Mouse (Mus musculus): Measurements from ENCODE around the gene Ahcyl2. TPM values are rescaled to one million over a fixed set of nuclear protein-coding genes. Genes with fewer than 3 reads are reported as not detected.

Ahcyl2 gene
- polyA plus RNA-seq, 1 experiment: 69.7 TPM

DNA sequence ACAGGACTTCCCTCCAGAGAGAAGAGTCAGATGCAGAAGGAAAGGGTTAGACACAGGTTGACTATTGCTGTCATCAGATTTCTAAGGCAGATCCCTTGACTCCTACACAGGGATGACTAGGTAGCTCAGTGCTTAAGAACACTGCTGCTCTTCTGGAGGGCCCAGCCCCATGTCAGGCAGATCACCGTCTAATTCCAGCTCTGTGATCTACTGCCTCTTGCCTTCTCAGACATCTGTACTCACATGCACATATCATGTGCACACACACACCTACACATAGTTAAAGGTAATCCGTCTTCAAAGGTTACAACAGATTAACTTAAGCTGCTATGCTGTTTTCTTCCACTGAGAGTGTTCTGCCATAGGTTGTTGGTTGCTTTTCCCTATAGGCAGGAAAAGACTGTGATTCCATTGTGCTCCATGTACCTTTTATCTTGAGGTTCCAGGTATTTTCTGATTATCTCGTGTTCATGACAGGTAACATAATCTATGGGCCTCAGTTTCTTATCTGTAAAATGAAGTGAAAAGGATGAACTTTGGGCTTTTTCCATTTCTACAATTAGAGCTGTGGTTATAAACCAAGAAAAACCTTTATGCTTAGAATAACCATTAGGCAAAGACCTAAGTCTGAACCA is 67.8 kb downstream of the Ahcyl2 start:
- 83% methylated on average over 3 of the region's 3 CpGs for WGBS
- Histone ChIP-seq H3K4me3 (replicated peaks; ENCODE audit: extremely low read depth, low read depth, low read length) (no peak overlapping the region), H3K4me1 (ENCODE audit: control insufficient read depth, insufficient read depth, low read length) (no peaks in the 10 kb centered on the region)
- no peak for DNase-seq
- TF ChIP-seq POLR2A (IDR thresholded peaks at IDR 0.05; ENCODE audit: borderline replicate concordance, extremely low read depth, low read depth, low read length) (no peak), CTCF (IDR thresholded peaks at IDR 0.05; ENCODE audit: insufficient read depth, low read length) (no peak)

DNA sequence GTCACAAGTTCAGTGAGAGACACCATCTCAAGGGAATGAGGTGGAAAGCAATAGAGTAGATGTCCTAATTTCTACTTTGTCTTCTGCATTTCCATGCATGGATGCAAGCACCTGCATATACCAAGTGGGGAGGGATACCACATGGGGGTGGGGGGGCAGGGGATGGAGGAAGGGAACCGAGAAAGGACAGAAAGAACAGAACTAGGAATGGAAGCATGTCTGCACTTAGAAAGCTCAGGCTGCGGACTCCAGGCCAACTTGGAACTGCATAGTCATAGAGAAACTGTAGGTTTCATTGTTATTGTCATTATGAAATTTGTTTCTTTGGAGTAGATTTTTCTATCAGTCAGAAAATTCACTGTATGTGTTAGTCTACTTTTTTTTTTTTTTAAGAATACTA is 69.8 kb downstream of the Ahcyl2 start:
- no peak for DNase-seq
- WGBS: 85% methylated on average over 2 of the region's 2 CpGs
- Histone ChIP-seq H3K4me1 (ENCODE audit: control insufficient read depth, insufficient read depth, low read length) (no peaks in the 10 kb centered on the region; the same call in 1 of the 2 replicates), H3K4me3 (replicated peaks; ENCODE audit: extremely low read depth, low read depth, low read length) (no peak overlapping the region)
- no peak for TF ChIP-seq CTCF (IDR thresholded peaks at IDR 0.05; ENCODE audit: insufficient read depth, low read length)
- TF ChIP-seq POLR2A (IDR thresholded peaks at IDR 0.05; ENCODE audit: borderline replicate concordance, extremely low read depth, low read depth, low read length): no peak

DNA sequence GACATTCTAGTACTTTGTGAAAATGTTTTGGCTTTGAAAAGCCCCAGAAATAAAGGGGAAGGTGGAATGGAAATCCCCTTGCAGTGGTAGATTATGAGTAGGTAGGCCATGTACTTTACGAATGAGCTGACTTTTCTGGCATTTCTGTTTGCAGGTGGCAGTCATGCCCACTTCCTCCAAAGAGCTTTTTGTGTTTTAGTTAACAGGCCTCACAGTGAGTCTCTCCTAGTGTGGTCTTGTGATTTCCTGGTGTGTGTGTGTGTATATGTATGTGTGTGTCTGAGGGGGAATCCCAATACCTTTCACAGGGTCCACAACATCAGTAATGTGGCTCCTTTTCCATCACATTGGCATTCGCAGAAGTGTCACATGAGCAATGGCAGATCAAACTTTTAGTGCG is 70.7 kb downstream of the Ahcyl2 start:
- no peak overlapping the region for H3K4me3 ChIP-seq (replicated peaks; ENCODE audit: extremely low read depth, low read depth, low read length)
- H3K4me1 ChIP-seq (ENCODE audit: control insufficient read depth, insufficient read depth, low read length): no peaks in the 10 kb centered on the region; the same call in 1 of the 2 replicates
- TF ChIP-seq CTCF (IDR thresholded peaks at IDR 0.05; ENCODE audit: insufficient read depth, low read length) (no peak), POLR2A (IDR thresholded peaks at IDR 0.05; ENCODE audit: borderline replicate concordance, extremely low read depth, low read depth, low read length) (no peak)
- DNase-seq: no peak
- WGBS: 79% methylated on average over 3 of the region's 3 CpGs

DNA sequence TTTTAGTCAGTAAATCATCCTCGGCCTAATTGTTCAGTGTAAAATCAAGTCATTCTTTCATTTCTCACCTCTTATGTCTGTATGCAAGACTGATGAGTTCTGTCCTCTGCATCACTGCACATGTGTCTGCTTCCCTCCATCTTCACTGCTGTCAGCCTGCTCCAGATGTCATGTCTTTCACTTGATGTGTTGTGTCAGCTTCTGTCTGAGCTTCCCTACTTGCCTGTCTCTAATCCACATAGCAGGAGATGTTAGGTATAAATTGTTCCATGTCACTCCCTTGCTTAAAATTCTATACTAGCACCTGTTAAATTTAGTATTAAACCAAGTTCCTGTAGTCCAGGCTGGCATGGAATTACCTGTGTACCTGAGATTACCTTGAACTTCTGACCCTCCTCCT is 72.2 kb downstream of the Ahcyl2 start:
- H3K4me3 ChIP-seq (replicated peaks; ENCODE audit: extremely low read depth, low read depth, low read length): no peak overlapping the region
- WGBS: 89% methylated on average over 1 of the region's 1 CpGs
- TF ChIP-seq POLR2A (IDR thresholded peaks at IDR 0.05; ENCODE audit: borderline replicate concordance, extremely low read depth, low read depth, low read length) (no peak), CTCF (IDR thresholded peaks at IDR 0.05; ENCODE audit: insufficient read depth, low read length) (no peak)
- DNase-seq: no peak
- no peaks in the 10 kb centered on the region; the same call in 1 of the 2 replicates for H3K4me1 ChIP-seq (ENCODE audit: control insufficient read depth, insufficient read depth, low read length)

DNA sequence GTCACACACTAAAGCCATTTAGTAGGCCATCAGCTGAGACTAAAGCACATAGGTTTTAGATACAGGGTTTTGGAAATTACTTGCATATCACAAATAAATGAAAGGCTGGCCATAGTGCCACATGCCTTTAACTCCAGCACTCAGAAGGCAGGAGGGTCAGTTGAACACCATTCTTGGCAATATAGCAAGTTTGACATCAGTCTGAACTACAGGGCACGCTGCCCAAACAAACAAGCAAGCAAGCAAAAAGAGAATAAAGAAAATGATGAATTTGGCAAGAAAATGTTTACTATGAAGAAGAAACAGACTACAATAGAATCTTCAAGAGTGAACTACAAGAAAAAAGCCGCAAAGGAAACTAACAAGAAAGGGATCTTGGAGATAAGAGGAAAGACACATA is 73.7 kb downstream of the Ahcyl2 start:
- WGBS: 63% methylated on average over 2 of the region's 2 CpGs
- TF ChIP-seq POLR2A (IDR thresholded peaks at IDR 0.05; ENCODE audit: borderline replicate concordance, extremely low read depth, low read depth, low read length) (no peak), CTCF (IDR thresholded peaks at IDR 0.05; ENCODE audit: insufficient read depth, low read length) (no peak)

DNA sequence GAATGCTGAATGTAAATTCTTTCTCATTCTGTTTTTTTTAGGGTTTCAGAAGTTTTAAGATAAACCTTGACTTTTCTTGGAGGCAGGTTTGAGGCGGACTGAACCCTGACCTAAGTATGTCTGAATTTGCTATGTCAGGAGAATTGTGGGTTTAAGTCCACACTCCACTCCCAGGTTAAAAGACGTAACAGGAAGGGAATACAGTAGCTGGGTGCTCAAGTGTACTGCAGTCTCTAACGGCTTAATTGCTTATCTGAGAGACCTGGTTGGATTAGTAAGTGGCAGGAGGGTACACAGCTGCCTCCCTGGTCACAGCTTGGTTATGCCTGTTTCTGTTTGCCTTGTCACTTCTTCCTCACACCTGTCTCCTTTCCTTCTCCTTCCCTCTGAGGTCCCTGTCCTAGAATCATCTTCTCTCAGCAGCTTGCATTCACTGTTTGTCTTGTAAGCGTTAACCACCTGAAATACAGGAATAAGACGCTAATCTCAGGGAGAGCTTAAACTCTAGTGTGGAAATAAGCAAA is 79.9 kb downstream of the Ahcyl2 start:
- 70% methylated on average over 5 of the region's 5 CpGs for WGBS
- Histone ChIP-seq H3K4me1 (ENCODE audit: control insufficient read depth, insufficient read depth, low read length) (peaks cover 8% of the 10 kb centered on the region), H3K4me3 (replicated peaks; ENCODE audit: extremely low read depth, low read depth, low read length) (no peak overlapping the region)
- TF ChIP-seq POLR2A (IDR thresholded peaks at IDR 0.05; ENCODE audit: borderline replicate concordance, extremely low read depth, low read depth, low read length): no peak
- no peak for TF ChIP-seq CTCF (IDR thresholded peaks at IDR 0.05; ENCODE audit: insufficient read depth, low read length)
- DNase-seq: no peak

More for the DNA sequence above, 73.7 kb downstream of the Ahcyl2 start:
- Histone ChIP-seq H3K4me1 (ENCODE audit: control insufficient read depth, insufficient read depth, low read length) (no peaks in the 10 kb centered on the region; the same call in 1 of the 2 replicates), H3K4me3 (replicated peaks; ENCODE audit: extremely low read depth, low read depth, low read length) (no peak overlapping the region)
- DNase-seq: no peak

DNA sequence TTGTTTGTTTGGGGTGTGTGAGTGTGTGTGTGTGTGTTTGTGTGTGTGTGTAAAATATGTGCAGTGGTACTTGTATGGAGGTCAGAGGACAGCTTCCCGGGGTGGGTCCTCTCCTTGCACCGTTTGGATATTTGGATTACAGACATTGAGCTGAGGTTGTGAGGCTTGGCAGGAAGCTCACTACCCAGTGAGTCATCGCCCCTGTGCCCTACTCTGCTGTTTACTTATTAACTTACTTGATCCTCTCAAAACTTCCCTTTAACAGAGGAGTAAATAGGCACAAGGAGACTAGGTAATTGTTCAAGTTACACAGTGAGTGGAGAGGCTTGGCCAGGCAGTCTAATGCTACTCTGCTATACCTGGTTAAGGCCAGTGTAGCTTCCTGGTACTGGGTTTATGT is 81.0 kb downstream of the Ahcyl2 start:
- 8% methylated on average over 3 of the region's 3 CpGs for WGBS
- Histone ChIP-seq H3K4me3 (replicated peaks; ENCODE audit: extremely low read depth, low read depth, low read length) (no peak overlapping the region), H3K4me1 (ENCODE audit: control insufficient read depth, insufficient read depth, low read length) (peaks cover 10% of the 10 kb centered on the region)
- TF ChIP-seq CTCF (IDR thresholded peaks at IDR 0.05; ENCODE audit: insufficient read depth, low read length) (no peak), POLR2A (IDR thresholded peaks at IDR 0.05; ENCODE audit: borderline replicate concordance, extremely low read depth, low read depth, low read length) (no peak)
- no peak for DNase-seq

DNA sequence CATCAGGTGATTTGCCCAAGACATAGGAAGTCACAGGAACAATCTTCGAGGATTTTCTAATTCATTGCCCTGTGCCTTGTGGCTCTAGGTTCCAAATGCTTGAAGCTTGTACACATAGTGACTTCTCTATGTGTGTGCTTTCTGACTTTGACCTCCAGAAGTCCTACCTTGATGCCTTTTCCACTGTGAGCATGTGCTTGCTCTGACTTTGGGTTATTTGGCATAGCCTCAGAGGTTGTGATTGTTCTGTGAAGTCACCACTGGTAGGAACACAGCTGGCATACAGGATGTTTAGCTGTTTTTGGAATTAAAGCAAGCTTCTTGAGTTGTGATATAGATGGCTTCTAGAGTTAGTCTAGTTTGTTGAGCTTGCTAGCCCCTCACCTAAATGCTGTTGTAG is 82.3 kb downstream of the Ahcyl2 start:
- no peak for DNase-seq
- H3K4me1 ChIP-seq (ENCODE audit: control insufficient read depth, insufficient read depth, low read length): peaks cover 10% of the 10 kb centered on the region
- no peak overlapping the region for H3K4me3 ChIP-seq (replicated peaks; ENCODE audit: extremely low read depth, low read depth, low read length)
- TF ChIP-seq CTCF (IDR thresholded peaks at IDR 0.05; ENCODE audit: insufficient read depth, low read length) (no peak), POLR2A (IDR thresholded peaks at IDR 0.05; ENCODE audit: borderline replicate concordance, extremely low read depth, low read depth, low read length) (no peak)
- WGBS: 76% methylated on average over 1 of the region's 1 CpGs

DNA sequence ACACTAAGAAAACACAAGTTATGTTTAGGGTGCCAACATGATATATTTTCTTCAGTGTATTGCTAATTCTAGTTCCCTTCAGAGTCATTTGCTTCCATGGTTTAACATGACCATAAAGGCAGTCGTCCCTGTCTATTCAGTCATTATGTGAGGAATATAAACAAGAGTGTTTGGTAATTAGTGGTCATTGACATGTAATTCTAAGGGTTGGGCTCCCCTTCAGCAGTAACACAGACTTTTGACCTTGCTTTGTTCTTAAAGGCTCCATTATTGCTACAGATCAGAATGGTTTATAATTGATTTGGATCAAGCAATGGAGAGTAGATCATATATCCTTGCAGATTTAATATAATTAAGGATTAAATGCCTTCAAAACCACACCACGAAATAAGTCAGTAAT is 82.9 kb downstream of the Ahcyl2 start:
- WGBS: 70% methylated on average over 2 of the region's 2 CpGs
- no peak for DNase-seq
- TF ChIP-seq CTCF (IDR thresholded peaks at IDR 0.05; ENCODE audit: insufficient read depth, low read length) (no peak), POLR2A (IDR thresholded peaks at IDR 0.05; ENCODE audit: borderline replicate concordance, extremely low read depth, low read depth, low read length) (no peak)
- no peak overlapping the region for H3K4me3 ChIP-seq (replicated peaks; ENCODE audit: extremely low read depth, low read depth, low read length)
- H3K4me1 ChIP-seq (ENCODE audit: control insufficient read depth, insufficient read depth, low read length): peaks cover 10% of the 10 kb centered on the region

DNA sequence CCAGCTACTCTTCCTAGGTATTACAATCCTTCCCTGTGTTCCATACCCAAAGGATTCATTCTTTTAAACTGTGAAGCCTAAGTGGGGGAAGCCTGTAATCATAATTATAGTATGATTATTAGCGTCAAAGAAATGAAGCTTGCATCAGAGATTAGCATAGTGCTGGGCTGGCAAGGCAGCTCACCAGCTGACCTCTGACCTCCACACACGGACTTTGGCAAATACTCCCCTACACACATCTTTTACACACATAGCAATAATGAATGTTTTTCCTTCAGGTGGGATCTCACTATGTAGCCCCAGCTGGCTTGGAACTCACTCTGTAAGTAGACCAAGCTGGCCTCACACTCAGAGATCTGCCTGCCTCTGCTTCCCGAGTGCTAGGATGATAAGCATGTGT is 84.1 kb downstream of the Ahcyl2 start:
- no peak for DNase-seq
- peaks cover 10% of the 10 kb centered on the region for H3K4me1 ChIP-seq (ENCODE audit: control insufficient read depth, insufficient read depth, low read length)
- whole genome bisulfite sequencing: 77% methylated on average over 3 of the region's 3 CpGs
- TF ChIP-seq CTCF (IDR thresholded peaks at IDR 0.05; ENCODE audit: insufficient read depth, low read length) (no peak), POLR2A (IDR thresholded peaks at IDR 0.05; ENCODE audit: borderline replicate concordance, extremely low read depth, low read depth, low read length) (no peak)
- H3K4me3 ChIP-seq (replicated peaks; ENCODE audit: extremely low read depth, low read depth, low read length): no peak overlapping the region

All from lung, adult 2 months (tissue).